ENCODE assay signal across 16 mouse cellular contexts in the genomic region with DNA sequence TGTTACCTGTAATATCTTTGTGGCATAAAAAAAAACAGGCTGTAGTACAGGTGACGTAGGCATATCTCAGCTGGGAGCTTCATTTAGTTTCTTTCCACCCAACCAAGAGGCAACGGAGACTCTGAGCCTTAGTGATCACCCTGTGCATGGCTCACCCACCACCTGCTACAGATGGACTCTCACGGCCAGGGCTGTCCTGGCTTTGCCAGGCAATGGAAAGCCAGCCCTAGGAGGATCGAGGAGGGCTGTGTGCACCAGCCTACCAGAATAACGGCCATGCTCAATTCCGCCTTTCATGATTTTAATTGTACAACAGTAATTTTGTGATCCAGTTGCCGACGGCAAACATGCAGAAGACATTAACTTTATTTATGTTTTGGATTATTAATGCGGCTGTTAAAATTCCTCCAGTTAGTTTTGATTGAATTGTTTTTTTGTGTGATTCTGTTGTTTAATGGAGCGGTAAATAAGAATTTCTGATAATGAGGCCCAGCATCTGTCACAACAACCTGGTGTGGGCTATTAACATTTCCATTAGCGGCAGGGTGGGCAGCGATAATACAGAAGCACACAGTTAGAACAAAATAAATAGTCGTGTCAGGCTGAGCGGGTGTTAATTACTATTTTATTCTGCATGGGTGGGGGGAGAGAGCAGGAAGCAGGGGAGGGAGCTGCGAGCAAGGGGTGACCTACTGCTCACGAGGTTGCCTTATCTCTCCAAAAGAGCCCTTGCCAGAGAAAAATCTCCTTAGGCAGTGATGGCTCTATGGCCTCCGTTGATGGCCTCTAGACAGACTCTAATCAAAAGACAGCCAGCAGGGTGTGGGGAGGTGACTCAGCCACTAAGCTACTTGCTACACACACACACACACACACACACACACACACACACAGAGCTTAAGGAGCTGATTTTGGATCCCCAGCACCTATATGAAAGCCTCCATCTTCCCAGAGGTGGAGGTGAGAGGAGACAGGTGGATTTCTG.
DNase-seq lines count a peak whose midpoint lies in the region; ATAC-seq lines count a peak whose summit lies in the region.
"Had no signal": no experiment of that assay in that cellular context is flagged by ENCODE, and none has a peak within 500 bp of the region (broad histone marks: within the 10 kb centered on the region; RNA-seq: fewer than 3 reads in every experiment).

No protein-coding gene starts in this region.

- ATAC-seq in forebrain, embryonic 11.5 days (replicated peaks; ENCODE audit: low FRiP score) = 0 out of 2 replicates have a peak, but pooled peaks have one; percentile 30
- peak; percentile 50; the same call in 1 of the 2 replicates for ATAC-seq in forebrain, embryonic 14.5 days
- no peak for ATAC-seq in neural tube, embryonic 15.5 days (ENCODE audit: low FRiP score)

- no peak overlapping the region for H3K27ac ChIP-seq in forebrain, embryonic 11.5 days (ENCODE audit: low read depth, low read length)
- no peak overlapping the region for H3K27ac ChIP-seq in forebrain, embryonic 10.5 days
- no peak overlapping the region for H3K27ac ChIP-seq in forebrain, embryonic 14.5 days (ENCODE audit: low read depth, low read length)
- peak overlapping the region; percentile 41; the same call in 1 of the 2 replicates for H3K27ac ChIP-seq in neural tube, embryonic 15.5 days (replicated peaks)
- H3K27ac ChIP-seq: neural tube, embryonic 12.5 days had no signal

- no peaks in the 10 kb centered on the region for H3K9me3 ChIP-seq in forebrain, embryonic 11.5 days (ENCODE audit: control insufficient read depth, low read length)
- H3K9me3 ChIP-seq in forebrain, embryonic 10.5 days = no peaks in the 10 kb centered on the region
- no peaks in the 10 kb centered on the region for H3K9me3 ChIP-seq in forebrain, embryonic 14.5 days (replicated peaks; ENCODE audit: control insufficient read depth, low read length)
- H3K9me3 ChIP-seq in neural tube, embryonic 15.5 days (replicated peaks) = no peaks in the 10 kb centered on the region

- H3K4me1 ChIP-seq in forebrain, embryonic 11.5 days (replicated peaks; ENCODE audit: control insufficient read depth, insufficient read depth, low read length) = no peaks in the 10 kb centered on the region
- H3K4me1 ChIP-seq in forebrain, embryonic 10.5 days = peaks cover 3% of the 10 kb centered on the region; the same call in 1 of the 2 replicates
- no peaks in the 10 kb centered on the region for H3K4me1 ChIP-seq in forebrain, embryonic 14.5 days (ENCODE audit: control insufficient read depth, insufficient read depth, low read length)
- peaks cover 9% of the 10 kb centered on the region for H3K4me1 ChIP-seq in neural tube, embryonic 15.5 days
- H3K4me1 ChIP-seq: neural tube, embryonic 12.5 days had no signal

- H3K27me3 ChIP-seq in forebrain, embryonic 11.5 days (ENCODE audit: control insufficient read depth, insufficient read depth, low read length) = no peaks in the 10 kb centered on the region
- H3K27me3 ChIP-seq in forebrain, embryonic 10.5 days (ENCODE audit: poor library complexity, severe bottlenecking) = no peaks in the 10 kb centered on the region
- no peaks in the 10 kb centered on the region for H3K27me3 ChIP-seq in forebrain, embryonic 14.5 days (replicated peaks; ENCODE audit: control insufficient read depth, insufficient read depth, low read length)
- no peaks in the 10 kb centered on the region for H3K27me3 ChIP-seq in neural tube, embryonic 15.5 days (replicated peaks)

- no peak overlapping the region for H3K4me2 ChIP-seq in forebrain, embryonic 11.5 days (ENCODE audit: low read depth, low read length, severe bottlenecking)
- no peak overlapping the region for H3K4me2 ChIP-seq in forebrain, embryonic 14.5 days (ENCODE audit: low read length)
- H3K4me2 ChIP-seq in neural tube, embryonic 15.5 days = no peak overlapping the region
- H3K4me2 ChIP-seq: neural tube, embryonic 12.5 days had no signal

- no peak overlapping the region for H3K4me3 ChIP-seq in forebrain, embryonic 11.5 days (ENCODE audit: low read depth, low read length)
- no peak overlapping the region for H3K4me3 ChIP-seq in forebrain, embryonic 10.5 days
- H3K4me3 ChIP-seq in forebrain, embryonic 14.5 days (ENCODE audit: low read depth, low read length) = no peak overlapping the region
- no peak overlapping the region for H3K4me3 ChIP-seq in neural tube, embryonic 15.5 days (replicated peaks)
- H3K4me3 ChIP-seq: neural tube, embryonic 12.5 days had no signal

- 64% methylated on average over 17 of the region's 17 CpGs for WGBS in forebrain, embryonic 11.5 days
- WGBS in forebrain, embryonic 10.5 days = 86% methylated on average over 17 of the region's 17 CpGs
- 31% methylated on average over 17 of the region's 17 CpGs for WGBS in forebrain, embryonic 14.5 days
- 29% methylated on average over 17 of the region's 17 CpGs for WGBS in neural tube, embryonic 15.5 days

- H3K9ac ChIP-seq in forebrain, embryonic 11.5 days (ENCODE audit: low read length) = no peak overlapping the region
- no peak overlapping the region for H3K9ac ChIP-seq in forebrain, embryonic 14.5 days (ENCODE audit: low read length)
- no peak overlapping the region for H3K9ac ChIP-seq in neural tube, embryonic 15.5 days (replicated peaks)
- H3K9ac ChIP-seq: neural tube, embryonic 12.5 days had no signal

- DNase-seq in forebrain, embryonic 11.5 days (ENCODE audit: low spot score) = no peak
- no peak for DNase-seq in forebrain, embryonic 10.5 days (ENCODE audit: extremely low spot score, low spot score)
- DNase-seq in kidney, postnatal 4 days = peak; percentile 21 to 48
- DNase-seq in kidney, postnatal 36 days = no peak
- peak; percentile 67 for DNase-seq in forebrain, embryonic 14.5 days (ENCODE audit: low spot score)
- no peak for DNase-seq in heart, adult 8-10 months (ENCODE audit: low spot score)
- DNase-seq in adrenal gland, adult 2 months = no peak
- DNase-seq: adrenal gland, postnatal 25 days; cerebellum, adult 9-10 months; gastrocnemius, postnatal 10 days; kidney, adult 8-10 months; lung, postnatal 10 days; right cerebral cortex, adult 18-20 months; thymus, adult 18-20 months had no signal

- no peaks in the 10 kb centered on the region for H3K36me3 ChIP-seq in forebrain, embryonic 11.5 days (ENCODE audit: control insufficient read depth, insufficient read depth, low read length)
- no peaks in the 10 kb centered on the region for H3K36me3 ChIP-seq in forebrain, embryonic 10.5 days (replicated peaks)
- H3K36me3 ChIP-seq in forebrain, embryonic 14.5 days (ENCODE audit: control insufficient read depth, insufficient read depth, low read length) = no peaks in the 10 kb centered on the region
- no peaks in the 10 kb centered on the region for H3K36me3 ChIP-seq in neural tube, embryonic 15.5 days
- H3K36me3 ChIP-seq: neural tube, embryonic 12.5 days had no signal

Comparison
In these comparisons a context has a peak if more than half of its experiments do, and no peak if none do; other contexts are left out.
1. DNase-seq: peak in kidney, postnatal 4 days (2 of 2) and forebrain, embryonic 14.5 days (single experiment); none in forebrain, embryonic 11.5 days (single experiment), forebrain, embryonic 10.5 days (single experiment), kidney, postnatal 36 days (0 of 2), heart, adult 8-10 months (single experiment) and adrenal gland, adult 2 months (single experiment).